Mouse (Mus musculus) liver, postnatal 0 days (tissue): ENCODE measurements around the gene Isyna1.

Source experiments
- CTCF ChIP-seq: sonication (generic); IDR thresholded peaks from 2 replicates; pipeline ENCODE4 v1.5.1; 2016; ENCODE audit warnings: antibody characterized with exemption, low read depth
- EP300 ChIP-seq: IDR thresholded peaks from 2 replicates; pipeline ENCODE4 v1.6.1; 2016; ENCODE audit warnings: antibody characterized with exemption, low read depth, mild to moderate bottlenecking

- TF ChIP-seq EP300 (no peak), CTCF (no peak)
Measured at GRCm38 (mm10) chr8:70607898-70608748, 13.9 kb downstream of the Isyna1 start.
